24 mouse cellular contexts compared by ENCODE assay signal in genomic region chr9:15861402-15861801, GRCm38 (mm10). TPM values are rescaled to one million over a fixed set of nuclear protein-coding genes. Genes with fewer than 3 reads are reported as not detected.
DNase-seq lines count a peak whose midpoint lies in the region; ATAC-seq and TF ChIP-seq lines count a peak whose summit lies in the region.
"Had no signal": no experiment of that assay in that cellular context is flagged by ENCODE, and none has a peak within 500 bp of the region (broad histone marks: within the 10 kb centered on the region; RNA-seq: fewer than 3 reads in every experiment).

No protein-coding gene starts in this region.

- peak in 1 of 2 experiments; percentile 15 for DNase-seq in heart, adult 2 months
- peak; percentile 7 to 10 for DNase-seq in heart, adult 9 months (ENCODE audit: low spot score in 2 of 2)
- DNase-seq in heart, postnatal 0 days (ENCODE audit: low spot score) = peak; percentile 44
- DNase-seq in Muller cell, postnatal 12 days (ENCODE audit: inconsistent ontology term) = no peak
- no peak for DNase-seq in ovary, postnatal 10 days (ENCODE audit: low spot score)
- DNase-seq in cerebellum, adult 9-11 months = no peak
- DNase-seq: adrenal gland, adult 8-10 months; adrenal gland, postnatal 36 days; cerebellum, adult 8-10 months; cerebellum, postnatal 25 days; gastrocnemius, postnatal 10 days; kidney, adult 2 months had no signal

- no peak for TF ChIP-seq POLR2A in heart, adult 2 months (IDR thresholded peaks at IDR 0.05; ENCODE audit: insufficient read depth, low read depth, low read length)

- WGBS in heart, adult 2 months = 41% methylated on average over 5 of the region's 5 CpGs
- WGBS in heart, embryonic 13.5 days = 27% methylated on average over 5 of the region's 5 CpGs
- WGBS in heart, postnatal 0 days = 35% methylated on average over 5 of the region's 5 CpGs
- WGBS in hindbrain, embryonic 12.5 days = 67% methylated on average over 5 of the region's 5 CpGs

- peak; percentile 43; the same call in 1 of the 2 replicates for TF ChIP-seq EP300 in heart, adult 2 months (IDR thresholded peaks at IDR 0.05; ENCODE audit: insufficient read depth, low read depth, low read length)
- no peak for TF ChIP-seq EP300 in heart, postnatal 0 days (IDR thresholded peaks at IDR 0.05; ENCODE audit: low read depth)

- H3K27ac ChIP-seq in heart, adult 2 months = no peak overlapping the region
- H3K27ac ChIP-seq in heart, embryonic 13.5 days (replicated peaks) = no peak overlapping the region; the same call in 1 of the 2 replicates
- no peak overlapping the region for H3K27ac ChIP-seq in heart, postnatal 0 days (ENCODE audit: low read depth)
- no peak overlapping the region for H3K27ac ChIP-seq in hindbrain, embryonic 12.5 days
- H3K27ac ChIP-seq: embryonic facial prominence, embryonic 12.5 days; forebrain, embryonic 12.5 days; hindbrain, embryonic 15.5 days had no signal

- ATAC-seq in heart, embryonic 13.5 days (ENCODE audit: extremely low read depth, insufficient number of reproducible peaks, low FRiP score, low TSS enrichment) = no peak
- peak; percentile 76 for ATAC-seq in heart, postnatal 0 days (ENCODE audit: insufficient read depth, low read depth)
- no peak for ATAC-seq in hindbrain, embryonic 12.5 days (ENCODE audit: low FRiP score)
- ATAC-seq: forebrain, embryonic 16.5 days; intestine, embryonic 16.5 days had no signal

- no peaks in the 10 kb centered on the region for H3K4me1 ChIP-seq in heart, adult 2 months (ENCODE audit: control insufficient read depth, insufficient read depth, low read length)
- no peaks in the 10 kb centered on the region; the same call in 1 of the 2 replicates for H3K4me1 ChIP-seq in heart, embryonic 13.5 days
- H3K4me1 ChIP-seq in heart, postnatal 0 days (ENCODE audit: control insufficient read depth, insufficient read depth) = no peaks in the 10 kb centered on the region
- no peaks in the 10 kb centered on the region for H3K4me1 ChIP-seq in hindbrain, embryonic 12.5 days
- H3K4me1 ChIP-seq: embryonic facial prominence, embryonic 12.5 days; forebrain, embryonic 12.5 days; hindbrain, embryonic 15.5 days had no signal

- no peaks in the 10 kb centered on the region for H3K9me3 ChIP-seq in heart, embryonic 13.5 days
- H3K9me3 ChIP-seq in heart, postnatal 0 days (replicated peaks; ENCODE audit: control insufficient read depth, low read length) = no peaks in the 10 kb centered on the region
- no peaks in the 10 kb centered on the region for H3K9me3 ChIP-seq in hindbrain, embryonic 12.5 days (replicated peaks)
- H3K9me3 ChIP-seq: embryonic facial prominence, embryonic 12.5 days; forebrain, embryonic 12.5 days; hindbrain, embryonic 15.5 days had no signal

- H3K4me2 ChIP-seq in heart, embryonic 13.5 days = peak overlapping the region; percentile 20; the same call in 1 of the 2 replicates
- no peak overlapping the region for H3K4me2 ChIP-seq in heart, postnatal 0 days (ENCODE audit: low read depth, low read length)
- H3K4me2 ChIP-seq in hindbrain, embryonic 12.5 days (replicated peaks) = no peak overlapping the region
- H3K4me2 ChIP-seq: embryonic facial prominence, embryonic 12.5 days; forebrain, embryonic 12.5 days; hindbrain, embryonic 15.5 days had no signal

- no peak for TF ChIP-seq CTCF in heart, adult 2 months (IDR thresholded peaks at IDR 0.05)
- TF ChIP-seq CTCF in heart, postnatal 0 days (IDR thresholded peaks at IDR 0.05; ENCODE audit: low read depth) = no peak

- no peaks in the 10 kb centered on the region for H3K79me2 ChIP-seq in heart, adult 2 months (replicated peaks; ENCODE audit: control insufficient read depth, insufficient read depth, low read length)

- no peak overlapping the region for H3K9ac ChIP-seq in heart, adult 2 months (ENCODE audit: low read depth, low read length)
- no peak overlapping the region for H3K9ac ChIP-seq in heart, embryonic 13.5 days
- H3K9ac ChIP-seq in heart, postnatal 0 days (replicated peaks; ENCODE audit: low read depth, low read length) = no peak overlapping the region
- no peak overlapping the region for H3K9ac ChIP-seq in hindbrain, embryonic 12.5 days
- H3K9ac ChIP-seq: embryonic facial prominence, embryonic 12.5 days; forebrain, embryonic 12.5 days; hindbrain, embryonic 15.5 days had no signal

- no peaks in the 10 kb centered on the region for H3K36me3 ChIP-seq in heart, adult 2 months (ENCODE audit: control insufficient read depth, insufficient read depth, low read length)
- H3K36me3 ChIP-seq in heart, embryonic 13.5 days = no peaks in the 10 kb centered on the region
- H3K36me3 ChIP-seq in heart, postnatal 0 days (replicated peaks; ENCODE audit: control insufficient read depth, insufficient read depth, low read length) = no peaks in the 10 kb centered on the region
- no peaks in the 10 kb centered on the region for H3K36me3 ChIP-seq in hindbrain, embryonic 12.5 days
- H3K36me3 ChIP-seq: embryonic facial prominence, embryonic 12.5 days; forebrain, embryonic 12.5 days; hindbrain, embryonic 15.5 days had no signal

- no peaks in the 10 kb centered on the region for H3K27me3 ChIP-seq in heart, adult 2 months (ENCODE audit: control insufficient read depth, insufficient read depth, low read length)
- no peaks in the 10 kb centered on the region for H3K27me3 ChIP-seq in heart, embryonic 13.5 days (replicated peaks)
- H3K27me3 ChIP-seq in heart, postnatal 0 days (ENCODE audit: control insufficient read depth, insufficient read depth, low read length) = no peaks in the 10 kb centered on the region
- H3K27me3 ChIP-seq in hindbrain, embryonic 12.5 days = no peaks in the 10 kb centered on the region
- H3K27me3 ChIP-seq: embryonic facial prominence, embryonic 12.5 days; forebrain, embryonic 12.5 days; hindbrain, embryonic 15.5 days had no signal

- intact Hi-C loops in heart, adult 2 months (cut with DNase I) = no loop called here

- H3K4me3 ChIP-seq in heart, adult 2 months = no peak overlapping the region
- H3K4me3 ChIP-seq in heart, embryonic 13.5 days = no peak overlapping the region
- no peak overlapping the region for H3K4me3 ChIP-seq in heart, postnatal 0 days (ENCODE audit: low read depth, low read length)
- H3K4me3 ChIP-seq in hindbrain, embryonic 12.5 days = no peak overlapping the region
- H3K4me3 ChIP-seq: embryonic facial prominence, embryonic 12.5 days; forebrain, embryonic 12.5 days; hindbrain, embryonic 15.5 days had no signal

RNA-seq across cellular contexts. Expression of gene Mtnr1b, which starts 13.0 kb away (rescaled TPM):
- not detected for total RNA-seq in heart, adult 2 months (2021)
- polyA plus RNA-seq in heart, adult 2 months (2012; rRNA removed) = not detected in 2 replicates
- polyA plus RNA-seq in heart, embryonic 13.5 days (2015; fragmentation: Nextera tagmentation; extraction: Ambion mirVana) = not detected in 2 replicates
- not detected in 2 replicates for total RNA-seq in heart, postnatal 0 days (2014; rRNA removed; ENCODE audit: low replicate concordance)
- polyA plus RNA-seq in heart, postnatal 0 days (2015; fragmentation: Nextera tagmentation; extraction: Ambion mirVana) = not detected in 2 replicates
- polyA plus RNA-seq in hindbrain, embryonic 12.5 days (2016; fragmentation: Nextera tagmentation; extraction: Ambion mirVana) = not detected in 2 replicates
- total RNA-seq: adrenal gland, adult 8-10 months; adrenal gland, postnatal 36 days; ES-E14; gastrocnemius, postnatal 10 days; gastrocnemius, postnatal 4 days; heart, postnatal 36 days had no signal
- polyA plus RNA-seq: cortical plate, adult 2 months; embryonic facial prominence, embryonic 12.5 days; forebrain, embryonic 12.5 days; forebrain, embryonic 16.5 days; frontal cortex, adult 2 months; hindbrain, embryonic 15.5 days; intestine, embryonic 16.5 days; kidney, adult 2 months had no signal

Comparison
In these comparisons a context has a peak if more than half of its experiments do, and no peak if none do; other contexts are left out.
1. DNase-seq: peak in heart, adult 9 months (2 of 2) and heart, postnatal 0 days (single experiment); none in Muller cell, postnatal 12 days (single experiment), ovary, postnatal 10 days (single experiment) and cerebellum, adult 9-11 months (single experiment).